Mouse (Mus musculus) stomach, embryonic 16.5 days (tissue): Measurements from ENCODE around the gene Eef1akmt3. TPM values are rescaled to one million over a fixed set of nuclear protein-coding genes. Genes with fewer than 3 reads are reported as not detected.

Source experiments
- ATAC-seq: fragments of 200-750 bp; cut with Nextera tagmentation; 2 replicates; pipeline ENCODE4 v1.8.0; 2017; ENCODE audit warnings: moderate number of reproducible peaks, moderate TSS enrichment; ENCODE audit not compliant: insufficient read depth, low FRiP score
- H3K27ac ChIP-seq: fragments of 300-500 bp; sonication (generic); 2 replicates; pipeline ENCODE4 v1.5.1; 2014; ENCODE audit warnings: low read length
- H3K27me3 ChIP-seq: fragments of 300-500 bp; sonication (generic); 2 replicates; pipeline ENCODE4 v1.6.1; 2014; ENCODE audit warnings: low read length, control low read depth, mixed read lengths; ENCODE audit not compliant: control insufficient read depth, insufficient read depth
- H3K36me3 ChIP-seq: fragments of 300-500 bp; sonication (generic); 2 replicates; pipeline ENCODE4 v1.6.1; 2014; ENCODE audit warnings: low read length; ENCODE audit not compliant: control insufficient read depth, insufficient read depth
- H3K4me1 ChIP-seq: fragments of 300-500 bp; sonication (generic); 2 replicates; pipeline ENCODE4 v1.6.1; 2014; ENCODE audit warnings: low read length, control low read depth, mixed read lengths; ENCODE audit not compliant: control insufficient read depth, insufficient read depth
- H3K4me2 ChIP-seq: fragments of 300-500 bp; sonication (generic); 2 replicates; pipeline ENCODE4 v1.6.1; 2014; ENCODE audit warnings: low read depth, low read length, mixed read lengths
- H3K4me3 ChIP-seq: fragments of 300-500 bp; sonication (generic); replicated peaks from 2 replicates; pipeline ENCODE4 v1.5.1; 2014; ENCODE audit warnings: mild to moderate bottlenecking, low read length
- H3K9ac ChIP-seq: fragments of 300-500 bp; sonication (generic); 2 replicates; pipeline ENCODE4 v1.6.1; 2014; ENCODE audit warnings: low read length
- H3K9me3 ChIP-seq: fragments of 300-500 bp; sonication (generic); replicated peaks from 2 replicates; pipeline ENCODE4 v1.6.1; 2016; ENCODE audit warnings: low read length, control low read depth; ENCODE audit not compliant: control insufficient read depth
- WGBS: fragments of 180-500 bp; shearing (Covaris S2); extraction: QIAGEN DNeasy Blood & Tissue Kit; methylation state at CpG from one replicate; pipeline ENCODE4 v1.1.7; 2014; 5-methylcytosine and 5-hydroxymethylcytosine counted together
- polyA plus RNA-seq: library from polyadenylated mRNA; unstranded; fragments of >200 nt; fragmentation: Nextera tagmentation; extraction: Ambion mirVana; gene quantifications from 2 replicates; pipeline ENCODE4 v1.2.1, GENCODE M21; 2015

Eef1akmt3 gene
- polyA plus RNA-seq, 1 experiment from 2014 or later = 1.3 TPM

- 48% methylated on average over 13 of the region's 13 CpGs for WGBS
- Histone ChIP-seq H3K9me3 (no peaks in the 10 kb centered on the region), H3K27ac (no peak overlapping the region), H3K4me2 (no peak overlapping the region), H3K4me1 (peaks cover 6% of the 10 kb centered on the region; the same call in 1 of the 2 replicates), H3K4me3 (no peak overlapping the region), H3K36me3 (peaks cover 47% of the 10 kb centered on the region), H3K9ac (no peak overlapping the region), H3K27me3 (no peaks in the 10 kb centered on the region)
- ATAC-seq = no peak; the same call in 1 of the 2 replicates
Measured at GRCm38 (mm10) chr10:126997340-126998113, 43.8 kb downstream of the Eef1akmt3 start.

DNA sequence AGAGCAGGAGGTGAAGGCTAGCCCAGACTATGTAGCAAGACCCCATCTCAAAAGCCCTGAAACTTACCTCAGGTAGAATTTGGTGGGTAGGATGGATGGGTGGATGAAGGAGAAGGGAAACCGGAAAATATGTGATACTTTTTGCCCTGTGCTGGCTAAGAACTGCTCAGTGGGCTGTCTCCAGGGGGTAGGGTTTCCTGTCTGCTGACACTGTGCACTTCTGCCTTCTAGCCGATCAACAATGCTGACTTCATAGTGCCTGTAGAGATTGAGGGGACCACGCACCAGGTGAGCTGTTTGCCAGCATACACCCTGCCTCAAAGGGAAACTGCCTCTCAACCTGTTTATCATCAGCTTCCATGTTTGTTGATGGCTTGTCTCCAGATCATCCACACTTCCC is 47.7 kb downstream of the Eef1akmt3 start:
- no peaks in the 10 kb centered on the region for H3K27me3 ChIP-seq
- peaks cover 49% of the 10 kb centered on the region for H3K36me3 ChIP-seq
- no peak for ATAC-seq
- 83% methylated on average over 3 of the region's 3 CpGs for WGBS
- no peak overlapping the region for H3K4me2 ChIP-seq
- H3K9ac ChIP-seq = no peak overlapping the region
- peaks cover 23% of the 10 kb centered on the region for H3K4me1 ChIP-seq
- no peaks in the 10 kb centered on the region for H3K9me3 ChIP-seq
- H3K27ac ChIP-seq = no peak overlapping the region
- no peak overlapping the region for H3K4me3 ChIP-seq

GRCm38 (mm10) chr10:126991676-126992075 is 49.6 kb downstream of the Eef1akmt3 start:
- H3K36me3 ChIP-seq = peaks cover 34% of the 10 kb centered on the region
- H3K4me1 ChIP-seq = peaks cover 37% of the 10 kb centered on the region
- no peak overlapping the region for H3K4me2 ChIP-seq
- H3K4me3 ChIP-seq = no peak overlapping the region
- no peak for ATAC-seq
- H3K9ac ChIP-seq = no peak overlapping the region
- no peak overlapping the region for H3K27ac ChIP-seq
- no peaks in the 10 kb centered on the region for H3K27me3 ChIP-seq
- 60% methylated on average over 3 of the region's 3 CpGs for WGBS
- H3K9me3 ChIP-seq = no peaks in the 10 kb centered on the region

DNA sequence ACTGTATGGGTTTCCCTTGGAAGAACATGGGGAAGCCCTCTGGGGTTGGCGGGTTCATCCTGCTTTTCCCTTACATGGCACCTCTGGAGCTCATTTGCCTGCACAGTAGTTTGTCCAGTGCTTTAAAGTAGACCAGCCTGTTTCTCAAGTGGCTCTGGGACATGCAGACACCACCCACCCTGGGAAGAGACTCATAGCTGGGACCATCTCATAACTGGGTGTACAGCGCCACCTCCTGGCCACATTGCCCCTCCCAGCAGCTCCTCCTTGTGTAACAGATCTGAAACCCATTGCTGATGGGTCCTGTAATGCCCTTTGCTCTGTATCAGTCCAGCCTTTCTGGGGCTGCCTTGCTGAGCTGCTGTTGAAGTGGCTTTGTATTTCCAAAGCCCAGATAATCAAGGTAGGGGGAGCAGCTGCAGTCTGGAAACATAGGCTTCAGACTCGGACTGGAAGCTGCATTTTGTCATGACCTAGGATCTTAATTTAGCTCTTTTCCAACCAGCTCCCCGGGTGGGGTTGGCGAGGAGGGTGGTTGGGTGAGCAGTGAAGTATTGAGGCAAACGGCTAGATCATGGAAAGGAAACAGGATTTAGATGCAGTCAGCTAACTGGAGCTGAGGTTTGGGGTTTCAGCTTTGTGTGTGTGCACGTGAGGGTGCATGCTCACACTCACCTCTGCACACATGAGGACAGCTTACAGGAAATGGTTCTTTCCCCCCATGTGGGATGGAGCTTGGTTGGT is 50.8 kb downstream of the Eef1akmt3 start:
- H3K9ac ChIP-seq = no peak overlapping the region
- peak; percentile 84 for ATAC-seq
- peak overlapping the region; percentile 57; the same call in 1 of the 2 replicates for H3K27ac ChIP-seq
- no peaks in the 10 kb centered on the region for H3K9me3 ChIP-seq
- WGBS = 52% methylated on average over 7 of the region's 7 CpGs
- H3K4me1 ChIP-seq = peaks cover 48% of the 10 kb centered on the region
- H3K27me3 ChIP-seq = no peaks in the 10 kb centered on the region
- H3K36me3 ChIP-seq = peaks cover 32% of the 10 kb centered on the region
- H3K4me3 ChIP-seq = no peak overlapping the region
- H3K4me2 ChIP-seq = no peak overlapping the region

DNA sequence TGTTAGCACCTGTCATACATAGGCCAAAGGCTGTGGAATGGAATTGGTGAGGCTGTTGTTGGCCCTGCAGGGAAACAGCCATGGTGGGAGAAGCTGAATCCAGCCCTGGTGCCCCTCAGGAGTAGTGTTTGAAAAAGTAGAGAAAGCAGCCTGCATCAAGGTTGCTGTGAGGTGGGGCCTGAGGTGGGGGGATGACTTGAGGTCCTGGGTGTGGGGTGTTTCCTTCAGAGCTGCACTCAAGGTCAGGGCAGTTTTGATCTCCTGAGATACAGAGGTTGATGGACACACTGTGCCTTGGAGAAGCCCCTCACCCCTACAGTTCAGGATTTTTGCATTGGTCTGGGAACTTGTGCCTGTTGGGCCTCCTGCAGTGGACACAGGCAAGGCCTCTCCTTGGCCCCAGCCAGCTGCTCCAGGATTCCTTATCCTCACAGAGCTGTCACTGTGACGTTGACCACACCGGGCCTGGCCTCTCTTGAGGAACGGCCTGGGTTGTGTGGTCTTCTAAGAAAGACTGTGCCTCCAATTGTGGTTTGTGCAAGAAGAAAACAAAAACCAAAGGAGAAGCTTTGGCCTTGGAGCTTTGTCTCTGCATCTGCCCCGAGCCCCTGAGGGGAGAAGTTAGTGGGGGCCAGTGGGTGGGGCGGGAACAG is 52.7 kb downstream of the Eef1akmt3 start:
- Histone ChIP-seq H3K9ac (0 out of 2 replicates have a peak overlapping the region, but pooled peaks have one; percentile 23), H3K4me2 (no peak overlapping the region), H3K27me3 (no peaks in the 10 kb centered on the region), H3K4me3 (no peak overlapping the region), H3K27ac (peak overlapping the region; percentile 85), H3K4me1 (peaks cover 66% of the 10 kb centered on the region), H3K36me3 (peaks cover 14% of the 10 kb centered on the region), H3K9me3 (no peaks in the 10 kb centered on the region)
- WGBS = 44% methylated on average over 5 of the region's 5 CpGs
- no peak for ATAC-seq

GRCm38 (mm10) chr10:126987183-126988118 is 53.9 kb downstream of the Eef1akmt3 start:
- Histone ChIP-seq H3K27me3 (no peaks in the 10 kb centered on the region), H3K27ac (peak overlapping the region; percentile 85), H3K9me3 (no peaks in the 10 kb centered on the region), H3K4me2 (peak overlapping the region; percentile 46), H3K4me1 (peaks cover 78% of the 10 kb centered on the region), H3K4me3 (peak overlapping the region; percentile 18), H3K9ac (peak overlapping the region; percentile 52), H3K36me3 (peaks cover 4% of the 10 kb centered on the region; the same call in 1 of the 2 replicates)
- ATAC-seq = no peak
- WGBS = 45% methylated on average over 8 of the region's 8 CpGs

- ATAC-seq = peak; percentile 70
- Histone ChIP-seq H3K9me3 (no peaks in the 10 kb centered on the region), H3K27me3 (no peaks in the 10 kb centered on the region), H3K4me1 (peaks cover 87% of the 10 kb centered on the region), H3K4me2 (peak overlapping the region; percentile 46), H3K27ac (peak overlapping the region; percentile 85), H3K9ac (peak overlapping the region; percentile 52; the same call in 1 of the 2 replicates), H3K36me3 (no peaks in the 10 kb centered on the region), H3K4me3 (peak overlapping the region; percentile 18)
- 34% methylated on average over 4 of the region's 4 CpGs for WGBS
Measured at GRCm38 (mm10) chr10:126986541-126986961, 54.8 kb downstream of the Eef1akmt3 start.

GRCm38 (mm10) chr10:126985579-126985978 is 55.7 kb downstream of the Eef1akmt3 start:
- no peaks in the 10 kb centered on the region for H3K27me3 ChIP-seq
- 88% methylated on average over 9 of the region's 9 CpGs for WGBS
- no peak overlapping the region for H3K9ac ChIP-seq
- H3K9me3 ChIP-seq = no peaks in the 10 kb centered on the region
- H3K27ac ChIP-seq = peak overlapping the region; percentile 85
- no peak overlapping the region for H3K4me2 ChIP-seq
- H3K4me1 ChIP-seq = peaks cover 94% of the 10 kb centered on the region
- no peak overlapping the region for H3K4me3 ChIP-seq
- no peaks in the 10 kb centered on the region for H3K36me3 ChIP-seq
- no peak for ATAC-seq
